Mouse (Mus musculus) limb, embryonic 10.5 days (tissue): ENCODE measurements around the gene Gpr108. TPM values are rescaled to one million over a fixed set of nuclear protein-coding genes. Genes with fewer than 3 reads are reported as not detected.

Source experiments
- DNase-seq: peaks from one replicate; pipeline ENCODE4 v3.0.0-alpha.2; 2017; ENCODE audit warnings: low spot score
- H3K27ac ChIP-seq: fragments of 300-500 bp; sonication (generic); 2 replicates; pipeline ENCODE4 v1.5.1; 2016; ENCODE audit warnings: mild to moderate bottlenecking
- H3K27me3 ChIP-seq: fragments of 300-500 bp; sonication (generic); 2 replicates; pipeline ENCODE4 v1.6.1; 2016; ENCODE audit warnings: low read depth, mild to moderate bottlenecking; ENCODE audit not compliant: poor library complexity, severe bottlenecking
- H3K36me3 ChIP-seq: fragments of 300-500 bp; sonication (generic); 2 replicates; pipeline ENCODE4 v1.6.1; 2016; ENCODE audit warnings: mild to moderate bottlenecking, moderate library complexity
- H3K4me1 ChIP-seq: fragments of 300-500 bp; sonication (generic); 2 replicates; pipeline ENCODE4 v1.6.1; 2016
- H3K4me3 ChIP-seq: fragments of 300-500 bp; sonication (generic); 2 replicates; pipeline ENCODE4 v1.5.1; 2016; ENCODE audit warnings: mild to moderate bottlenecking, moderate library complexity
- H3K9me3 ChIP-seq: fragments of 300-500 bp; sonication (generic); replicated peaks from 2 replicates; pipeline ENCODE4 v1.6.1; 2016; ENCODE audit warnings: mild to moderate bottlenecking
- WGBS: fragments of 180-500 bp; shearing (Covaris S2); methylation state at CpG from one replicate; pipeline ENCODE4 v1.1.7; 2016; 5-methylcytosine and 5-hydroxymethylcytosine counted together
- polyA plus RNA-seq: library from polyadenylated mRNA; unstranded; fragments of >200 nt; fragmentation: Nextera tagmentation; extraction: Ambion mirVana; gene quantifications from 2 replicates; pipeline ENCODE4 v1.2.1, GENCODE M21; 2016

The Gpr108 gene
- polyA plus RNA-seq, 1 experiment from 2014 or later = 26.7 TPM

DNA sequence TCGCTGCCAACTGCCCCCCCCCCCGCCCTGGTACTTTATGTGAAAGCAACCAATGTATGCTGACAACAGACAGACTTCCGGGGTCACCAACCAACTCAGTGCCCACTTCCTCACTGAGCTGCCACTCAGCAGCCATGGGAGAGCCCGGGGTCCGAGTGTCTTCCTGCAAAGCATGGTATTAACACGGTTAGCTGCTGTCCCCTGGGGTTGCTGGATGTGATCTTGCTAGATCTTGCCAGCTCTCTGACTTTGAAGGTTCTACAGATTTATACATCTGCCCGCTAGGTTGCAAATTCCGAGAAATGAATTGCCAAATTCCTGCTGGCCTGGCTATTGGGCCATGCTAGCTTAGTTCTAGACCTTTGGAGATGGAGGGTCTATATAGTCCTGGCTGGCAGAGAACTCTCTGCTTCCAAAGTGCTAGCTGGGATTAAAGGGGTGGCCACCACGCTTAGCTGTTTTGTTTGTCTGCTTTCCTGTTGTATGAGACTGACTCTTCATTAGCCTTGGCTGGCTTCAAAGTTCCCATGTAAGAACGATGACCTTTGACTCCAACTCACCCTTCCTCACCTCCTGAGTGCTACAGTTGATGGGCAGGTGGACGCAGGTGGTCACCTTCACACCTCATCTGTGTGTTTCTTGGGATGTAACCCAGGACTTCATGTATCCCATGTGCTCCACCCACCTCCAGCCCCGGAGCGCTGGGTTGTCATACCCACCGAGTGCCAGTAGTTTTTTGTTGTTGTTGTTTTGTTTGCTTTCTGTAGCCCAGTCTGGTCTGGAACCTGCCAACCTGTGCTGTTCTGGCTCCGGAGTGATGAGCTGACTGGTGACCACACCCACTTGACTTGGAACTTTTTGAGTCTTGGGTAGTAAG is 18.2 kb downstream of the Gpr108 start:
- Histone ChIP-seq H3K4me1 (peaks cover 5% of the 10 kb centered on the region; the same call in 1 of the 2 replicates), H3K4me3 (no peak overlapping the region), H3K9me3 (no peaks in the 10 kb centered on the region), H3K36me3 (peaks cover 10% of the 10 kb centered on the region), H3K27me3 (peaks cover 4% of the 10 kb centered on the region; the same call in 1 of the 2 replicates), H3K27ac (no peak overlapping the region)
- WGBS = 81% methylated on average over 15 of the region's 15 CpGs
- DNase-seq = no peak

DNA sequence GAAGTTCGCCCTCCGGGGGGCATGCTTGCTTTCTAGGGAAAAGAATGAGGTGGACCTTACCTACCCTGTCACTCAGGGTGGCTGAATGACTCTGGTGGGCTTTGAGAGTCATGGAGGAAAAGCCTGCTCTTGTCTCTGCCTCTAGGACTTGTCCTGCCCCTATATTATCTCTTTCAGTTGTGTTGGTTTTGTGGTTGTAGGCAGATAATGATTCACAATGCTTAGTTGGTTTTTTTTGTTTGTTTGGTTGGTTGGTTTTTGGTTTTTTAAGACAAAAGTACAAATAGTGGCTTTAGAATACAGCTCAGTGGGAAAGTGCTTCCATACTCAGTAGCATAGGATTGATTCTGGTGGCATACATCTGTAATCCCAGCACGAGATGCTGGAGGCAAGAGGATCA is 19.4 kb downstream of the Gpr108 start:
- Histone ChIP-seq H3K27me3 (peaks cover 16% of the 10 kb centered on the region), H3K27ac (no peak overlapping the region), H3K9me3 (no peaks in the 10 kb centered on the region), H3K36me3 (no peaks in the 10 kb centered on the region), H3K4me1 (peaks cover 8% of the 10 kb centered on the region; the same call in 1 of the 2 replicates), H3K4me3 (no peak overlapping the region)
- 80% methylated on average over 3 of the region's 3 CpGs for WGBS
- no peak for DNase-seq

DNA sequence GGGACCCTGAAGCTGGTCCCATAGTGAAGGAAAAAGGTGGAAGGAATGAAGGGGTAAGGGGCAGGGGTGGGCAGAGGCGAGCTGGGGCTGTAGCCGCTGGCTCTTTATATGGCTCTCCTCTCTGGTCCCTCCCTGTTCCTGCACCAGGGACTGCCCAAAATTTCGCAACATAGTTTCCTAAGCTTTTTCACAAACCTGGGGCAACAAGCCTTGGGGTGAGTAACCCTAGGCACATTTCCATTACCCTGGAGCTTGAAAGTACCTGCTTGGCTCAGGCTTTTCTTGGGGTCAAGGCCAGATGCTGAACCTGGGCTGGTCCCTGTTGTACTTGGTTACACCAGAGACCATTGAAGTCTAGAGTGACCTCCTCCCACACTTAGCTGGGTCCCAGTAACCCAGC is 20.2 kb downstream of the Gpr108 start, which contains the start of gene C3:
C3 (minus strand) TSS at position 123 of the 400 bp plus-strand sequence.
- Histone ChIP-seq H3K4me3 (no peak within 1 kb of the TSS), H3K36me3 (no peaks in the 10 kb centered on the region), H3K9me3 (no peaks in the 10 kb centered on the region), H3K4me1 (peaks cover 6% of the 10 kb centered on the region; the same call in 1 of the 2 replicates), H3K27ac (no peak within 1 kb of the TSS), H3K27me3 (peaks cover 19% of the 10 kb centered on the region)
- WGBS = 84% methylated on average over 3 of the region's 3 CpGs
- DNase-seq = no peak

DNA sequence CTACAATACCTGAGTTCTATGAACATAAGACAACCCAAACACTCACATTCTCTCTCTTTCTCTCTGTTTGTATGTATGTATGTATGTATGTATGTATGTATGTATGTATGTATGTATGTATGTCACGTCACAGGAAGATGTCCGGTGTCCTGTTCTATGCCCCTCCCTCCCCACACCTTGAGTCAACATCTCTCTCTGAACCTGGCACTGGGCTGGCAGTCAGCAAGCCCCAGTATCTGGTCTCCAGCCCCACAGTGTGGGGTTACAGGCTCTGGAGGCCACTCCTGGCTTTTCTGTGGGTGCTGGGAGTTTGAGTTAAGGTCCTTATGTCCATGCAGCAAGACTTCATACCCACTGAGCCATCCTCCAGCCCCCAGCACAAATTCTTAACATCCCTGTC is 20.8 kb downstream of the Gpr108 start:
- 96% methylated on average over 2 of the region's 2 CpGs for WGBS
- no peaks in the 10 kb centered on the region for H3K36me3 ChIP-seq
- H3K4me3 ChIP-seq = no peak overlapping the region

DNA sequence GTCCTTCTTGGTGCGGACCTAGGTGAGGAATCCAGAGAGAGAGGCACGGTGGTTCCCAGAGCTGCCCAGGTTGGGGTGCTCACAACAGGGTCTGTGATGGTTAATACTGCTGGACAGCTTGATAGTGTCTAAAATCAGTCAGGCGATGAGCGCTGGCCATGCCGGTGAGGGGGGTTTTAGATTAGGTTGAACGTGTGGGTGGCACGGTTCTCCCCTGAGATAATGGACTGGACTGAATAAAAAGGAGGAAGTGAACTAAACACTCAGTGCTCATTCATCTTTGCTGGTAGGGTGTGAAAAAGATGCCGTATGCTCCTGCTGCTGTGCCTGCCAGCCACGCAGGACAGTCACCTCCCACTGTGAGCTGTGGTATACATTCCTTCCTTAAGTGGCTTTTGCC is 24.9 kb downstream of the Gpr108 start:
- Histone ChIP-seq H3K27ac (no peak overlapping the region), H3K4me1 (0 out of 2 replicates have a peak, but pooled peaks cover 3% of the 10 kb centered on the region), H3K27me3 (peaks cover 30% of the 10 kb centered on the region), H3K36me3 (no peaks in the 10 kb centered on the region), H3K4me3 (no peak overlapping the region), H3K9me3 (no peaks in the 10 kb centered on the region)
- no peak for DNase-seq
- WGBS = 83% methylated on average over 9 of the region's 9 CpGs

More for the DNA sequence above, 20.8 kb downstream of the Gpr108 start:
- no peak for DNase-seq
- Histone ChIP-seq H3K9me3 (no peaks in the 10 kb centered on the region), H3K27ac (no peak overlapping the region), H3K27me3 (peaks cover 24% of the 10 kb centered on the region), H3K4me1 (0 out of 2 replicates have a peak, but pooled peaks cover 3% of the 10 kb centered on the region)

DNA sequence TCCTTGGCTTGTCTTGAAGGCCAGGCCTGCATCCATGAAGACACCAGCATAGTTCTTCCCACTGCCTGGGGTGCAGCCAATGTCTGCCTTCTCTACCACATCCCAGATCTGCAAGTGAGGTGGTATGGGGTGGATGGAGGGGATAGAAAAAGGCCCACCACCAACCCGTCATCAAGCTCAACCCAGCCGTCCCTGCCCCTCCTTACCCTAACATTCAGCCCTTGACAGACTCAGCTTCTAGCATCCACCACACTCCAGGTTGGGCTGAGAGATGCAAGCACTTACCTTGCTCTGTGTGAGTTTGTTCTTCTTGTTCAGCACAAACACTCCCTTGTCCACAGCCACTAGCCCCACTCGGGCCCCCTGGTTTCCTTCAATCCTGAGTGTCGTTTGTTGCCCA is 26.3 kb downstream of the Gpr108 start:
- H3K4me3 ChIP-seq = no peak overlapping the region
- no peaks in the 10 kb centered on the region for H3K9me3 ChIP-seq
- H3K27me3 ChIP-seq = peaks cover 30% of the 10 kb centered on the region
- DNase-seq = no peak
- 78% methylated on average over 4 of the region's 4 CpGs for WGBS
- H3K4me1 ChIP-seq = 0 out of 2 replicates have a peak, but pooled peaks cover 3% of the 10 kb centered on the region
- H3K36me3 ChIP-seq = no peaks in the 10 kb centered on the region
- no peak overlapping the region for H3K27ac ChIP-seq

DNA sequence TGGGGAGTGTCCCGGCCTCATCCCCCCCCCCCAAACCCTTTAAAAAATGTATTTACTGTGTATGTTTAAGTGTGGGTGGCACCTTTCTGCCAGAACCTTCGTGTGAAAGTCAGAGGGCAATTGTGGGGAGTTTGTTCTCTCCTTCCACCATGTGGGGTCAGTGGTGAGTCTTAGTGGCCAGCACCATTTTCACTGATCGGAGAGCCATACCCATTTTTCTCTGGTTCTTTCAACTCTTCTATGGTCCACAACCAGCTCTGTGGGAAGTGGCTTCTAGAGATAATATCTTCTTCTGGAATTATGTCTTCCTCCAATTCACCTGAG is 28.4 kb downstream of the Gpr108 start:
- WGBS = 23% methylated on average over 3 of the region's 3 CpGs
- Histone ChIP-seq H3K27ac (no peak overlapping the region), H3K4me3 (no peak overlapping the region), H3K36me3 (no peaks in the 10 kb centered on the region), H3K9me3 (no peaks in the 10 kb centered on the region), H3K27me3 (peaks cover 26% of the 10 kb centered on the region), H3K4me1 (0 out of 2 replicates have a peak, but pooled peaks cover 3% of the 10 kb centered on the region)
- DNase-seq = no peak

DNA sequence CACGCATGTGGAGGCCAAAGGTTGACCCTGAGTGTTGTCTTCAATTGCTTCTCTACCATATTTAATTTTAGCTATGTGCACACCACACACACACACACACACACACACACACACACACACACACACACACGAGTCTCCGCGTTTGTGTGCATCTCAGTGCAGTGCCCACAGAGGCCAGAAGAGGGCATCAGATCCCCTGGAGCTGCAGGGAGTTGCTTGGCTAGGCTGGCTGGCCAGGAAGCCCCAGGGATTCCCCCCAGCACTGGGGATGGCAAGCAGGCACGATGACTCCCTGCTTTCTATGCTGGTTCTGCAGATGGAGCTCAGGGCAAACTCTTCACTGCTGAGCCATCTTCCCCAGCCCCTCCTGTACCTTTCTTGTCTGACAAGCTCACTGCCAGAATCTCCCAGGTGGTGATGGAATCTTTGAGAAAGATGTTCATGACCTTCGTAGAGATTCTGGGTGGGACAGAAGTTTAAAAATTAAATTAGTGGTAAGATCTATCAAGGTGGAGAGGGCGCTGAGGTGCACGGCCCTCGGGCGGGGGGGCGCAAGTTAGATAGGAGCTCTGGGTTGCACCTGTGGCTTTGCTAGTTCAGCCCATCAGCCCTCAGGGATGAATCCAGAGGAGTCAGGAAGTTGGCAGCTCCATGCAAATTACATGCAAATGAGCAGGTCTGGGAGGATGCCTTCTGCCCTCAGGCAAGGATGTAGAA is 28.9 kb downstream of the Gpr108 start:
- Histone ChIP-seq H3K36me3 (no peaks in the 10 kb centered on the region), H3K27me3 (peaks cover 22% of the 10 kb centered on the region), H3K4me1 (0 out of 2 replicates have a peak, but pooled peaks cover 1% of the 10 kb centered on the region), H3K4me3 (no peak overlapping the region), H3K9me3 (no peaks in the 10 kb centered on the region), H3K27ac (no peak overlapping the region)
- peak; percentile 75 for DNase-seq
- 26% methylated on average over 11 of the region's 11 CpGs for WGBS

DNA sequence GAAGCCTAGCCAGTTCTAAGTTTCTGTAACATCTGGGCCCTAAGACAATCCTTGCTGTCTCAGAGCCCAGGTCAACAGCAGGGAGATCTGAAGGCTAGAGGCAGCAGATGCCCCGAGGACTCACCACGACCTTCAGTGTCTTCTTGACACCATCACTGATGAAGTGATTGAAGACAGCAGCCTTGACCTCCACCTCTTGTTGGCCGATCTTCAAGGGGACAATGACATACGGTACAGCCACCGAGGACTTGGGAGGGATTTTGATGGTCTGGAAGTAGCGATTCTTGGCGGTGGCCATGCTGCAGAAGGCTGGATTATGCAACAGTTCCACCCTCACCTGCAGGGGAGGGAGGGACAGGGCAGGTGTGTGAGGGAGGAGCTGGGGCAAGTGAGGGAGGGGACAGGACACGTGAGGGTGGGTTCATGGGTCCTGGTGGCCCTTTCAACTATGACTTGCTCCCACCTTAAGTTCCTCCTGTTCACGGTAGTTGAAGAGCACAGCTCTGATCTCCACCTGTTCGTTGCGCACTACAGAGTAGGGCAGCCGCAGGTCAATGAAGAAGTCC is 29.8 kb downstream of the Gpr108 start:
- Histone ChIP-seq H3K27ac (no peak overlapping the region), H3K4me3 (no peak overlapping the region)
- WGBS = 74% methylated on average over 12 of the region's 12 CpGs

DNA sequence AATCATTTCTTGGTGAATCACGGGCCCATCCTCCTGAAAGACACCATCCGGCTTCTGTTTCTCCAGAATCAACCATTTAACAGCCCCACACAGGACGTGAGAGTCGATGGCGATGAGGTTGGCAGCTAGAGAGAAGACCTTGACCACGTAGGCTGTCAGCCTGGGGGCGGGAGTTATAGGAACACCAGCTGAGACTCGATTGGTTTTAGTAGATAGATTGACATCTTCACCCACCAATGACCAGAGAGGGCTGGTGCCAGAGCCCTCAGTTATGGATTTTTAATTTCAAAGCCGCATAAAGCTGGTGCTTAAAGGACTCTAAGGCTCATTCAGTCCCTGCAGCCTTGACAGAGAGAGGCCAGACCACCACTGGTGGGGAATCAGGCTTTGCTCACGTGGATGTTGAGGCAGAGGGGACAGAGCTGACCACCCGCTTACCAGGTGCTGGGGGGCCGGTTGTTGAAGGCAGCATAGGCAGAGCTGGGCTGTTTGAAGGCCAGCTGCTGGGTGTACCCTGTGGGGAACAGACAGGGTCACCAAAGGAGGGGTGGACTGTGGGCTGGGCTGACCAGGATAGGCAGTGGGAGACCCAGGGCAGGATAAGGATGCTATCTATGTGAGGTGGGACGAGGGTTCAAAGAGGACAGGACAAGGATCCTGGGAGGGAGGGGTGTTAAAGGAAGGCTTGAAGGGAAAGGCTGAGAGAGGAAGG is 33.4 kb downstream of the Gpr108 start:
- DNase-seq = no peak
- no peaks in the 10 kb centered on the region for H3K9me3 ChIP-seq
- H3K27ac ChIP-seq = no peak overlapping the region
- no peak overlapping the region for H3K4me3 ChIP-seq
- 0 out of 2 replicates have a peak, but pooled peaks cover 4% of the 10 kb centered on the region for H3K27me3 ChIP-seq
- 46% methylated on average over 13 of the region's 13 CpGs for WGBS
- no peaks in the 10 kb centered on the region for H3K4me1 ChIP-seq
- no peaks in the 10 kb centered on the region for H3K36me3 ChIP-seq

More for the DNA sequence above, 29.8 kb downstream of the Gpr108 start:
- no peak for DNase-seq
- H3K27me3 ChIP-seq = peaks cover 15% of the 10 kb centered on the region; the same call in 1 of the 2 replicates
- H3K4me1 ChIP-seq = no peaks in the 10 kb centered on the region
- no peaks in the 10 kb centered on the region for H3K9me3 ChIP-seq
- no peaks in the 10 kb centered on the region for H3K36me3 ChIP-seq

DNA sequence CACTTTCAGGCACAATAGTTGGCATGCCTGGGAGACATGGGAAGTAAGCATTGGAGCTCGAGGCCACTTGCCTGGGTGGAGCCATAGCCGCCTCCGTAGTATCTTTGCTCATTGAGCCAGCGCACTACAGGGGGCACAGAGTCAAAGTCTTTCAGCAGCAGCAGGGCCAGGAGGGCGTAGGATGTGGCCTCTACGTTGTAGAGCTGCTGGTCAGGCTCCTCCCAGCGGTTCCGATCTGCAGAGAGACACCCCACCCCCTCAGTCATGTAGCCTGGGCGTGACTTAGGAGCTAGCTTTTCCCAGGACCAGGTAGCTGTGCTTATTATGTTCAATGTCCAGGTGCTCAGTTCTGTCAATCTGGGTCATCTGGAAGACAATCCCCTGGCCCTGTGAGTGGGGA is 36.7 kb downstream of the Gpr108 start:
- DNase-seq = no peak
- Histone ChIP-seq H3K4me1 (no peaks in the 10 kb centered on the region), H3K27ac (no peak overlapping the region), H3K27me3 (0 out of 2 replicates have a peak, but pooled peaks cover 4% of the 10 kb centered on the region), H3K4me3 (no peak overlapping the region), H3K9me3 (no peaks in the 10 kb centered on the region), H3K36me3 (no peaks in the 10 kb centered on the region)
- 66% methylated on average over 9 of the region's 9 CpGs for WGBS

DNA sequence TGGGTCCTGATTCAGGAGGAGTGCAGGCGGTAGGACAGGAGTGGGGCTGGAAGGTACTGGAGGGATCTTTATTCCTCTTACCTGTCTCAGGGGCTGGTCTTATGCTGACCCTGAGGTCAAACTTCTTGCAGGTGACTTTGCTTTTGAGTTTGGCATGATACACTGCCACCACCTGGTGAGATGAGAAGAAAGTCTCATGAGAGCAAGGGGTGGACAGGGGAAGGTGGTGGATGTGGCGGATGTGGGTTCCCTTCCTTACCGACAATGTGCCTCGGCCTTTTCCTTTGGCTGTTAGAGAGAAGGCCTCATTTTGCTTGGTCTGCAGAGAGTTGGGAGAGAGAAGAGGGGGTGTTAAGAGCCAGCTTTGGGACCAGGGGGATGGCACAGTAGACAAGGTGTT is 38.9 kb downstream of the Gpr108 start:
- no peak overlapping the region for H3K27ac ChIP-seq
- no peaks in the 10 kb centered on the region for H3K27me3 ChIP-seq
- no peaks in the 10 kb centered on the region for H3K36me3 ChIP-seq
- DNase-seq = no peak
- no peaks in the 10 kb centered on the region for H3K9me3 ChIP-seq
- H3K4me3 ChIP-seq = no peak overlapping the region
- H3K4me1 ChIP-seq = no peaks in the 10 kb centered on the region
- 86% methylated on average over 4 of the region's 4 CpGs for WGBS
